Mouse (Mus musculus): ENCODE measurements around the gene Cyp26b1. TPM values are rescaled to one million over a fixed set of nuclear protein-coding genes. Genes with fewer than 3 reads are reported as not detected.

Gene Cyp26b1
- polyA plus RNA-seq, 1 experiment from 2014 or later, result 2.4 TPM

DNA sequence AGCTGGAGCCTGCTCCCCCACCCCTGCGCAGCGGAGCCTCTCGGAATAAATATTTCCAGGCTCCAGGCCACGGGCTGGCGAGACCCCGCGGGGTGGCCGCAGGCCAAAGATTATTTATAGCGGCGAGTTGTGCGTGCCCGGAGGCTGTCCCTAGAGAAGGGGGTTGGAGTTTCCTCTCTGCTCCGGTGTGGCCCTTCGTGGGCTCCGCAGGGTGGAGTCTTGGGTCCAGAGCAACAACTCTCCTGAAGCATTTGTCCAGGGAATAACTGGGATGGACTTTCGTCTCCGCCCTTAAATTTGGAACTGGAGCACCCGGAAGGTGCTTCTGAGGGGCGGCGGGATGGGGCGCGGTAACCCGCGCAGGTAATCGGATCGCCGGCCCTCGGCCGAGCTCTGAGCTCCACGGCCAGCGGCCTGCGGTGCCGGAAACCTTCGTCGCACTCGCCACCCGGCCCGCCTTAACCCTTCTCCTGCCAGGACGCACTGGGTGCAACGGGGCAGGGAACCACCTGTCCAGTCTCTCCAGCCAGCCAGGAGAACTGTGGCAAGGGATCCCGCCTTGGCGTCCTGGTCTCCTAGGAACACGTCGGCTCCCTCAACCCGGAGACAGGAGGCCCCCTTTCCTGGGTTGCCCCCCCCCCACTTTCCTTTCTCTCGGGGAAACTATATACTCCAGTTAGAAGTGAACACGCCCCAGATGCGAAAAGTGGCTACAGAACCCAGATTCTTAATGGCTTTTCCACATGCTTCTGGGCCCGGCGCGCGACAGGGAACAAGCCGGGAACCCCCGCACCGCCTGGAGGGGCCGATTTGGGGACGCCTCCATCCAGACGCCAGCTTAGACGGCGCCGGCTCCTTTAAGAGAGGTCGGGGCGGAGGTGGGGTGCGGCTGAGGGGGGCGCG, 8.7 kb downstream of the Cyp26b1 start:
- peak overlapping the region; percentile 59 for H3K4me3 ChIP-seq
- peak; percentile 54 for DNase-seq (ENCODE audit: low spot score)
- H3K27ac ChIP-seq (replicated peaks), result no peak overlapping the region
- H3K27me3 ChIP-seq (ENCODE audit: low read depth, poor library complexity, severe bottlenecking), result peaks cover 100% of the 10 kb centered on the region
- H3K36me3 ChIP-seq, result no peaks in the 10 kb centered on the region
- under 1% methylated on average over 66 of the region's 66 CpGs for WGBS
- H3K9me3 ChIP-seq (replicated peaks), result no peaks in the 10 kb centered on the region
- peaks cover 75% of the 10 kb centered on the region for H3K4me1 ChIP-seq

- WGBS, result under 1% methylated on average over 47 of the region's 48 CpGs
- Histone ChIP-seq H3K27ac (replicated peaks) (no peak overlapping the region), H3K4me1 (peaks cover 65% of the 10 kb centered on the region), H3K4me3 (peak overlapping the region; percentile 59), H3K9me3 (replicated peaks) (no peaks in the 10 kb centered on the region), H3K27me3 (ENCODE audit: low read depth, poor library complexity, severe bottlenecking) (peaks cover 100% of the 10 kb centered on the region), H3K36me3 (no peaks in the 10 kb centered on the region)
- peak; percentile 56 for DNase-seq (ENCODE audit: low spot score)
Observed at GRCm38 (mm10) chr6:84583841-84584782, 9.6 kb downstream of the Cyp26b1 start.

GRCm38 (mm10) chr6:84583371-84583770, 10.3 kb downstream of the Cyp26b1 start:
- Histone ChIP-seq H3K36me3 (no peaks in the 10 kb centered on the region), H3K4me1 (peaks cover 58% of the 10 kb centered on the region), H3K27ac (replicated peaks) (no peak overlapping the region), H3K9me3 (replicated peaks) (no peaks in the 10 kb centered on the region), H3K27me3 (ENCODE audit: low read depth, poor library complexity, severe bottlenecking) (peaks cover 100% of the 10 kb centered on the region), H3K4me3 (peak overlapping the region; percentile 59)
- DNase-seq (ENCODE audit: low spot score), result peak; percentile 77
- under 1% methylated on average over 26 of the region's 26 CpGs for WGBS

- WGBS, result 6% methylated on average over 5 of the region's 5 CpGs
- H3K36me3 ChIP-seq, result no peaks in the 10 kb centered on the region
Observed at GRCm38 (mm10) chr6:84582826-84583225, 10.9 kb downstream of the Cyp26b1 start.

GRCm38 (mm10) chr6:84581833-84582445, 11.8 kb downstream of the Cyp26b1 start:
- Histone ChIP-seq H3K4me1 (peaks cover 44% of the 10 kb centered on the region), H3K27me3 (ENCODE audit: low read depth, poor library complexity, severe bottlenecking) (peaks cover 100% of the 10 kb centered on the region), H3K27ac (replicated peaks) (no peak overlapping the region), H3K4me3 (no peak overlapping the region), H3K9me3 (replicated peaks) (no peaks in the 10 kb centered on the region), H3K36me3 (no peaks in the 10 kb centered on the region)
- 57% methylated on average over 9 of the region's 9 CpGs for WGBS
- no peak for DNase-seq (ENCODE audit: low spot score)

More at GRCm38 (mm10) chr6:84582826-84583225, 10.9 kb downstream of the Cyp26b1 start:
- H3K4me3 ChIP-seq, result peak overlapping the region; percentile 59; the same call in 1 of the 2 replicates
- peaks cover 53% of the 10 kb centered on the region for H3K4me1 ChIP-seq
- no peak for DNase-seq (ENCODE audit: low spot score)
- no peaks in the 10 kb centered on the region for H3K9me3 ChIP-seq (replicated peaks)
- H3K27ac ChIP-seq (replicated peaks), result no peak overlapping the region
- H3K27me3 ChIP-seq (ENCODE audit: low read depth, poor library complexity, severe bottlenecking), result peaks cover 100% of the 10 kb centered on the region

- no peaks in the 10 kb centered on the region for H3K36me3 ChIP-seq
- no peak overlapping the region for H3K27ac ChIP-seq (replicated peaks)
- WGBS, result 49% methylated on average over 6 of the region's 6 CpGs
- H3K9me3 ChIP-seq (replicated peaks), result no peaks in the 10 kb centered on the region
- H3K27me3 ChIP-seq (ENCODE audit: low read depth, poor library complexity, severe bottlenecking), result peaks cover 100% of the 10 kb centered on the region
- H3K4me3 ChIP-seq, result no peak overlapping the region
- DNase-seq (ENCODE audit: low spot score), result no peak
- peaks cover 36% of the 10 kb centered on the region for H3K4me1 ChIP-seq
Observed at GRCm38 (mm10) chr6:84580979-84581832, 12.5 kb downstream of the Cyp26b1 start.

- no peak for DNase-seq (ENCODE audit: low spot score)
- H3K36me3 ChIP-seq, result no peaks in the 10 kb centered on the region
- H3K27ac ChIP-seq (replicated peaks), result no peak overlapping the region
- H3K4me3 ChIP-seq, result no peak overlapping the region
- H3K9me3 ChIP-seq (replicated peaks), result no peaks in the 10 kb centered on the region
- WGBS, result 68% methylated on average over 8 of the region's 8 CpGs
- peaks cover 26% of the 10 kb centered on the region for H3K4me1 ChIP-seq
- H3K27me3 ChIP-seq (ENCODE audit: low read depth, poor library complexity, severe bottlenecking), result peaks cover 100% of the 10 kb centered on the region
Observed at GRCm38 (mm10) chr6:84579508-84579907, 14.2 kb downstream of the Cyp26b1 start.

DNA sequence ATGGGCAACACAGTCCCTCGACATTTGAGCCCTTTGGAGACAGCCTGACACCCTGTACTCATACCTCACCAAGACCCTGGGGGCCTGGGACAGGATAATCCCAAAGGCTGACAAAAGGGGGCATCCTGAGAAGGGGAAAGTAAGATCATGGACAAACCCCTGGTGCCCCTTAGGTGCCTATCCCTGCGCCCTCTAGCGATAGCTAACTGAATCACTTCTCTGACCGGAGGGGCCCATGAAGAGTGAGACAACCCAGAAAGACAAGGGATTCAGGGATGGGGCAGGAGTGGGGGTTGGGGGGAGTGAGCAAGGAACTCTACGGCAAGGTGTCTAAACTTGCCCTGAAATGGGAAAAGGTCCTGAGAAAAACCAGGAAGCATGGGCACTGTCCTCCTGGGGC, 14.8 kb downstream of the Cyp26b1 start:
- Histone ChIP-seq H3K9me3 (replicated peaks) (no peaks in the 10 kb centered on the region), H3K27me3 (ENCODE audit: low read depth, poor library complexity, severe bottlenecking) (peaks cover 100% of the 10 kb centered on the region), H3K4me1 (peaks cover 26% of the 10 kb centered on the region), H3K36me3 (no peaks in the 10 kb centered on the region), H3K27ac (replicated peaks) (no peak overlapping the region), H3K4me3 (no peak overlapping the region)
- DNase-seq (ENCODE audit: low spot score), result peak; percentile 44
- 10% methylated on average over 5 of the region's 5 CpGs for WGBS

DNA sequence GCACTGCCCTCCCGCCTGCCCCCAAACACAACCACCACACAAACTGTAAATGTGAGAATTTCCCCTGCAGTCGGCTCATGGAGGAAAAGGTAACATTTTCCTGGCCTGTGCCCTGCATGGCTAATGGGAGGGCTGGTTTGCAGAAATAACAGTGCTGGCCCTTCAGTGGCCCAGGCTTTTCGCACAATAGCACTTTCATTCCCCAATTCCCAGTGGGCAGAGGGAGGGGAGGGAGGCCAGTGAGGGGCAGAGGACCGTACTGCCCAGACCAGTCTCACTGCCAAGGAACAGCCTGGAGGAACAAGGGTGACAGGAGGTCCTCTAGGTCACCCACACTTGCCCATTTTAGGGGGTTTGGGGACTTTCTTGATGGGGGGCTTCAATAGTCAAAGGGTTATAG, 15.8 kb downstream of the Cyp26b1 start:
- Histone ChIP-seq H3K27ac (replicated peaks) (no peak overlapping the region), H3K36me3 (no peaks in the 10 kb centered on the region), H3K27me3 (ENCODE audit: low read depth, poor library complexity, severe bottlenecking) (peaks cover 100% of the 10 kb centered on the region), H3K4me1 (peaks cover 24% of the 10 kb centered on the region), H3K9me3 (replicated peaks) (no peaks in the 10 kb centered on the region), H3K4me3 (no peak overlapping the region)
- no peak for DNase-seq (ENCODE audit: low spot score)
- WGBS, result 55% methylated on average over 4 of the region's 4 CpGs

GRCm38 (mm10) chr6:84573905-84574660, 19.6 kb downstream of the Cyp26b1 start:
- 32% methylated on average over 25 of the region's 25 CpGs for WGBS
- DNase-seq (ENCODE audit: low spot score), result peak; percentile 51
- Histone ChIP-seq H3K27ac (replicated peaks) (peak overlapping the region; percentile 33; the same call in 1 of the 2 replicates), H3K36me3 (no peaks in the 10 kb centered on the region), H3K4me1 (peaks cover 37% of the 10 kb centered on the region), H3K27me3 (ENCODE audit: low read depth, poor library complexity, severe bottlenecking) (peaks cover 84% of the 10 kb centered on the region), H3K9me3 (replicated peaks) (no peaks in the 10 kb centered on the region), H3K4me3 (peak overlapping the region; percentile 43)

GRCm38 (mm10) chr6:84570039-84570438, 23.7 kb downstream of the Cyp26b1 start:
- Histone ChIP-seq H3K27ac (replicated peaks) (peak overlapping the region; percentile 75), H3K4me3 (no peak overlapping the region), H3K4me1 (peaks cover 45% of the 10 kb centered on the region), H3K9me3 (replicated peaks) (no peaks in the 10 kb centered on the region), H3K36me3 (no peaks in the 10 kb centered on the region), H3K27me3 (ENCODE audit: low read depth, poor library complexity, severe bottlenecking) (peaks cover 53% of the 10 kb centered on the region)
- WGBS, result 50% methylated on average over 3 of the region's 3 CpGs
- no peak for DNase-seq (ENCODE audit: low spot score)
